Mouse (Mus musculus) stomach, postnatal 0 days (tissue): Measurements from ENCODE around the gene Scamp2. TPM values are rescaled to one million over a fixed set of nuclear protein-coding genes. Genes with fewer than 3 reads are reported as not detected.

Source experiments
- ATAC-seq: fragments of 200-750 bp; cut with Nextera tagmentation; 2 replicates; pipeline ENCODE4 v1.8.0; 2017; ENCODE audit not compliant: low FRiP score, low TSS enrichment
- DNase-seq: peaks from one replicate; pipeline ENCODE4 v3.0.0-alpha.2; 2016; ENCODE audit warnings: low spot score
- H3K27ac ChIP-seq: fragments of 300-500 bp; sonication (generic); replicated peaks from 2 replicates; pipeline ENCODE4 v1.5.1; 2014; ENCODE audit warnings: mild to moderate bottlenecking, control low read depth
- H3K27me3 ChIP-seq: fragments of 300-500 bp; sonication (generic); 2 replicates; pipeline ENCODE4 v1.6.1; 2014; ENCODE audit warnings: low read length; ENCODE audit not compliant: control insufficient read depth, insufficient read depth
- H3K36me3 ChIP-seq: fragments of 300-500 bp; sonication (generic); 2 replicates; pipeline ENCODE4 v1.6.1; 2014; ENCODE audit warnings: low read length, mixed read lengths; ENCODE audit not compliant: control insufficient read depth, insufficient read depth
- H3K4me1 ChIP-seq: fragments of 300-500 bp; sonication (generic); replicated peaks from 2 replicates; pipeline ENCODE4 v1.6.1; 2014; ENCODE audit warnings: antibody characterized with exemption; ENCODE audit not compliant: control insufficient read depth, insufficient read depth
- H3K4me2 ChIP-seq: fragments of 300-500 bp; sonication (generic); replicated peaks from 2 replicates; pipeline ENCODE4 v1.6.1; 2014; ENCODE audit warnings: low read depth, mild to moderate bottlenecking, control low read depth, moderate library complexity
- H3K4me3 ChIP-seq: fragments of 300-500 bp; sonication (generic); 2 replicates; pipeline ENCODE4 v1.5.1; 2014; ENCODE audit warnings: low read depth, low read length, control low read depth
- H3K9ac ChIP-seq: fragments of 300-500 bp; sonication (generic); 2 replicates; pipeline ENCODE4 v1.6.1; 2014; ENCODE audit warnings: mild to moderate bottlenecking, low read length, control low read depth, mixed read lengths
- H3K9me3 ChIP-seq: fragments of 300-500 bp; sonication (generic); 2 replicates; pipeline ENCODE4 v1.6.1; 2016; ENCODE audit warnings: low read length; ENCODE audit not compliant: control insufficient read depth
- CTCF ChIP-seq: IDR thresholded peaks from 2 replicates; pipeline ENCODE4 v1.5.1; 2016; ENCODE audit warnings: antibody characterized with exemption, low read depth, mild to moderate bottlenecking, moderate library complexity
- EP300 ChIP-seq: optimal IDR thresholded peaks from 2 replicates; pipeline ENCODE3; 2016; ENCODE audit warnings: antibody characterized with exemption
- WGBS: fragments of 180-500 bp; shearing (Covaris S2); extraction: QIAGEN DNeasy Blood & Tissue Kit; methylation state at CpG from one replicate; pipeline ENCODE4 v1.1.7; 2014; 5-methylcytosine and 5-hydroxymethylcytosine counted together
- polyA plus RNA-seq: library from polyadenylated mRNA; unstranded; fragments of >200 nt; fragmentation: Nextera tagmentation; extraction: Ambion mirVana; gene quantifications from 2 replicates; pipeline ENCODE4 v1.2.1, GENCODE M21; 2015

The Scamp2 gene
- polyA plus RNA-seq, 1 experiment from 2014 or later = 102 TPM

GRCm38 (mm10) chr9:57536362-57536761 lies 24.4 kb upstream of the Scamp2 start:
- TF ChIP-seq CTCF = no peak
- no peak for TF ChIP-seq EP300
- Histone ChIP-seq H3K9ac (no peak overlapping the region), H3K27ac (no peak overlapping the region), H3K4me1 (no peaks in the 10 kb centered on the region; the same call in 1 of the 2 replicates), H3K4me2 (no peak overlapping the region), H3K4me3 (no peak overlapping the region), H3K36me3 (peaks cover 17% of the 10 kb centered on the region), H3K27me3 (no peaks in the 10 kb centered on the region), H3K9me3 (no peaks in the 10 kb centered on the region)
- no peak for ATAC-seq
- no peak for DNase-seq
- 87% methylated on average over 5 of the region's 5 CpGs for WGBS

- ATAC-seq = peak; percentile 92
- DNase-seq = peak; percentile 93
- 2% methylated on average over 45 of the region's 45 CpGs for WGBS
- Histone ChIP-seq H3K27ac (peak within 1 kb of the TSS; percentile 79), H3K4me2 (peak within 1 kb of the TSS; percentile 86), H3K9me3 (no peaks in the 10 kb centered on the region), H3K36me3 (peaks cover 17% of the 10 kb centered on the region), H3K4me1 (no peaks in the 10 kb centered on the region; the same call in 1 of the 2 replicates), H3K4me3 (peak within 1 kb of the TSS; percentile 86), H3K27me3 (no peaks in the 10 kb centered on the region), H3K9ac (peak within 1 kb of the TSS; percentile 82)
- TF ChIP-seq CTCF (no peak), EP300 (no peak)
Observed at GRCm38 (mm10) chr9:57537044-57537727, 23.6 kb upstream of the Scamp2 start, which contains the start of gene Fam219b. Gene Fam219b (plus strand): TSS chr9:57537528.

- ATAC-seq (no peak; the same call in 1 of the 2 replicates), DNase-seq (no peak)
- no peak for TF ChIP-seq CTCF
- TF ChIP-seq EP300 = no peak
- H3K36me3 ChIP-seq = peaks cover 12% of the 10 kb centered on the region; the same call in 1 of the 2 replicates
- no peaks in the 10 kb centered on the region; the same call in 1 of the 2 replicates for H3K4me1 ChIP-seq
- peak overlapping the region; percentile 79 for H3K27ac ChIP-seq
- no peaks in the 10 kb centered on the region for H3K27me3 ChIP-seq
- H3K4me3 ChIP-seq = peak overlapping the region; percentile 86
- peak overlapping the region; percentile 86 for H3K4me2 ChIP-seq
- no peaks in the 10 kb centered on the region for H3K9me3 ChIP-seq
- under 1% methylated on average over 23 of the region's 24 CpGs for WGBS
- H3K9ac ChIP-seq = peak overlapping the region; percentile 82
Observed at GRCm38 (mm10) chr9:57537728-57538181, 23.0 kb upstream of the Scamp2 start.

GRCm38 (mm10) chr9:57539550-57539949 lies 21.2 kb upstream of the Scamp2 start:
- ATAC-seq = no peak
- no peak overlapping the region for H3K4me3 ChIP-seq
- H3K4me2 ChIP-seq = no peak overlapping the region
- WGBS = 93% methylated on average over 2 of the region's 2 CpGs
- no peaks in the 10 kb centered on the region for H3K9me3 ChIP-seq
- DNase-seq = no peak
- no peaks in the 10 kb centered on the region; the same call in 1 of the 2 replicates for H3K4me1 ChIP-seq
- TF ChIP-seq CTCF (no peak), EP300 (no peak)
- H3K9ac ChIP-seq = no peak overlapping the region
- H3K36me3 ChIP-seq = peaks cover 8% of the 10 kb centered on the region; the same call in 1 of the 2 replicates
- no peak overlapping the region for H3K27ac ChIP-seq
- no peaks in the 10 kb centered on the region for H3K27me3 ChIP-seq

- Histone ChIP-seq H3K4me2 (no peak overlapping the region), H3K27ac (no peak overlapping the region), H3K4me3 (no peak overlapping the region), H3K27me3 (no peaks in the 10 kb centered on the region), H3K9me3 (no peaks in the 10 kb centered on the region), H3K4me1 (no peaks in the 10 kb centered on the region; the same call in 1 of the 2 replicates), H3K36me3 (peaks cover 8% of the 10 kb centered on the region; the same call in 1 of the 2 replicates), H3K9ac (no peak overlapping the region)
- no peak for ATAC-seq
- 3% methylated on average over 1 of the region's 1 CpGs for WGBS
- TF ChIP-seq EP300 (no peak), CTCF (peak; percentile 83)
- DNase-seq = no peak
Observed at GRCm38 (mm10) chr9:57541312-57541711, 19.4 kb upstream of the Scamp2 start.

GRCm38 (mm10) chr9:57543951-57544350 lies 16.8 kb upstream of the Scamp2 start:
- no peak for ATAC-seq
- no peak overlapping the region for H3K4me3 ChIP-seq
- WGBS = 91% methylated on average over 3 of the region's 3 CpGs
- no peaks in the 10 kb centered on the region for H3K27me3 ChIP-seq
- H3K9ac ChIP-seq = no peak overlapping the region
- H3K4me1 ChIP-seq = no peaks in the 10 kb centered on the region
- DNase-seq = no peak
- H3K4me2 ChIP-seq = no peak overlapping the region
- no peak overlapping the region for H3K27ac ChIP-seq
- TF ChIP-seq EP300 (no peak), CTCF (no peak)
- H3K9me3 ChIP-seq = no peaks in the 10 kb centered on the region
- peaks cover 13% of the 10 kb centered on the region; the same call in 1 of the 2 replicates for H3K36me3 ChIP-seq
